Mouse (Mus musculus) spleen, postnatal 4 days (tissue): ENCODE data around the gene Plod2.

Experiments
- DNase-seq, 2 experiments: peaks; one replicate each; pipeline ENCODE4 v3.0.0; 2022; ENCODE audit warnings: low spot score in 2 of 2

The Plod2 gene

GRCm38 (mm10) chr9:92599940-92600538 is 58.0 kb downstream of the Plod2 start:
- DNase-seq: no peak

DNA sequence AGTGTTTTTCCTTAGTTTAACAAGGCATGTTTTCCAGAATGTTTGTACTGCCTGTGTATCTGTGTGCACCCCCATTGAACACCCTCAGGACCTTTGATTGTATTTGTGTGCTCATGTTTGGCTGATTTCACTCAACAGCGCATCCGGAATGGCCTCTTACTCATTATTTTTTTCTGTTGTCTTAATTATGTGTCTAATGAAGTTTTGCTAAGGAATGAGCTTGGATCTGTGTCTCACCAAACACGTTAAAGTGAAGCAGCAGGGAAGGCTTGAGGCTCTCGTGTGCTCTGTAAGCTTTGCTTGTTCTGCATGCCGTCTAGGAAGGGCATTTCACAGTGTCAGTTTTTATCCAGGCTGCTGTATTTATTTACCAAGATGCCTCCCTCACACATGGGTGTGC is 59.5 kb downstream of the Plod2 start:
- no peak for DNase-seq

DNA sequence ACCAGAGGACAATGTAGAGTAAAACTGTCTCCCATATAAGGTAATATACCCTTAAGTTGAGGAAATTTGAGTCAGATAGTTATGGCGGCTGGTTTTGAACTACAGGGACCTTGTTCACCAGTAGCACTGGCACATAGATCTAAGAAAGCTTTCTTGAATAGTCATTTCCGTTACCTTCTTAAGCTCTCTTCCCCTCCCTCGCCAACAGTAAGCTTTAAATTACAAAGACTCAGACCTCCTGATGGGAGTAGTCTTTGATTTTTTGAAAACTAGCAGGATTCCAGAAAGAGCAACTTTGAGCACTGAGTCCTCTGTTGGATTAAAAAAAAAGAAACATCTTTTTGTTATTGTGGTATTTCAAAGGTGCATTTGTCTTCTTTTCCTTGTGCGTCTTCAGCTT is 61.5 kb downstream of the Plod2 start:
- DNase-seq: no peak

- DNase-seq: no peak
Observed at GRCm38 (mm10) chr9:92610628-92611267, 68.7 kb downstream of the Plod2 start.

GRCm38 (mm10) chr9:92612641-92613040 is 70.6 kb downstream of the Plod2 start:
- no peak for DNase-seq

GRCm38 (mm10) chr9:92613206-92613605 is 71.2 kb downstream of the Plod2 start:
- no peak for DNase-seq

- DNase-seq: no peak
Observed at GRCm38 (mm10) chr9:92616418-92616817, 74.4 kb downstream of the Plod2 start.

DNA sequence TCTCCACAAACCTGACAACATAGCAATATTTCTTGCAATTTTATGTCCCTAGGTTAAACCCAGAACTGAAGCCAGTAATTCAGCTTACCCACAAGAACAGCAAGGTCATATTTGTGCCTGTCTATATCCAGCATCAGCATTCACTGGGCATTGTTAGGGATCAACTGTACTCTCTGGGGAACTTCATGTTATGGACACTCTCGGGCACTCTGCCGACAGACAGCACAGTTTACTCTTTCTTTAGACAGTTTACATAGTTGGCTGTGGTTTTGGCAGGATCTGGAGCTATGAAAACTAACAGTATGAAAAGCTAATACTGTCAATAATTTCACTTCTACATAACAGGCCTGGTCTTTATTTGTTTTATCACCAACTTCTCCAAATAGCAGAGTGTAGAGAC is 75.4 kb downstream of the Plod2 start:
- DNase-seq: no peak

GRCm38 (mm10) chr9:92620088-92620487 is 78.1 kb downstream of the Plod2 start:
- DNase-seq: no peak

DNA sequence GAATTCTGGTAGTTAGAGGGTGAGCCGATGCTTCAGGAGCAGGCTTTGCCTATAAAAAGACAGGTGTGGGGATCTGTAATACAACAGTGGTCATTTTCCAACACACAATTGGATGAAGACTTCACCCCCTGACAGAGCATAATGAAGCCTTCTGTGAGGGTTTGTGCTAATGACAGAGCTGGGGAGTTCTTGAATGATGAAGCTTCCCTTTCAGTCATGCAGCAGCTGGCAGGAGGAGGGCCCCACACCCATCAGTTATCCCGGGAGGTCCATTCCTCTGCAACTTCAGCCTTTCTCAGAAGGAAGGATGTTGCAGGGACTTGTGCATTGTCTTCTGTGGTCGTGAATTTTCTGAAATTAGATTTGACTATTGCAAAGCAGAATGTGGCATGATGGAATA is 79.2 kb downstream of the Plod2 start:
- no peak for DNase-seq

DNA sequence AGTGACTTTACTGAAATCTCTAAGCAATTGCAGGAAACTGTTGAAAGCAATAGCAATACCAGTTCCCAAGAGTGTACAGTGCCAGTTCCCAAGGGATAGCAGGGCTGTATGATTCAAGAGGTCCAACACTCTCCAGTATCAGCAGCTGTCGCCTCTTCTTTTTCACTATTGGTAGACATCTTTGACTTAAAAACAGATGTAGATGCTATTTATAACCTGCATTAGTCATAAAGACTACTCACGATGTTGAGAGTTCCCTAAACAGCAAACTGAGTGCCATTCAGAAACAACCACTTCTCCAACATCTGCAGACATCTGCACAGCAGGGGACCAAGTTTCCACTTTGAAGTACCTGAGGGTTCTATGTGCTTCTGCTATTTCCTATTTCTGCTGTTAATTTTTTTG is 79.9 kb downstream of the Plod2 start:
- no peak for DNase-seq

GRCm38 (mm10) chr9:92634792-92635191 is 92.8 kb downstream of the Plod2 start:
- DNase-seq: no peak

DNA sequence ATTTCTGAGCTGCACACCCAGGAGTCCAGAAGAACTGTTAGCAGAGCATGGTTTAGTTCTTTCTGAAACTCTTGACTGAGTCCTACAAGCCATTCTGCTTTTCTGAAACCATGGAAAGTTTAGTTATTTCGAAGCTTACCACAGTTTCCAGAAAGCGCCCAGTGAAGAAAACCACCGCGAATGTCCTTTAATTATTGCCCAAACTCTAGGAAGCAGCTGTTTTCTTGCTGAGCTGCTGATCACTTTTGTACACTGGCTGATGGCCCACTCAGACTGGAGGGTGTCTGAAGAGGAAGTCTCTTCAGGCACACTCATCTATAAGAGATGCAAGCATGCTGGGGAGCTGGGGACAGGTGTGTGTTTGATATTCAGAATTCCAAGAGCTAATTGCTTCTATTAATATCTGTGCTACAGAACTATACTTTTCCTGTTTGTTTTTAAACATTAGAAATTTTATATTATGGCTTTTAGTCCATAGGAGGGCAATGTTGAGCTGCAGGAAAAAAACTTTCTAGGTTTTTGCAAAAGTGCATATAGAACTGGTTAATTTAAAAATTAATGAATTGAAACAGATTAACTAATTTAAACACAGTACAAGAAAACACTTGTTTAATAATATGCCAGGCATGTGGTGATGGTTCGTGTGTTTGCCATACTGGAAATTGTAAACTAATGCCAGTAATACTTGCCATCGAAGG is 97.3 kb downstream of the Plod2 start:
- DNase-seq: no peak

- no peak for DNase-seq
Observed at GRCm38 (mm10) chr9:92641717-92642116, 99.7 kb downstream of the Plod2 start.
